Mouse (Mus musculus): ENCODE results near the gene Mettl13. TPM values are rescaled to one million over a fixed set of nuclear protein-coding genes. Genes with fewer than 3 reads are reported as not detected.

The Mettl13 gene
- total RNA-seq, 2 experiments from 2014 or later = 10.3 to 12.6 TPM

- DNase-seq (ENCODE audit: extremely low spot score in 1 of 2, low spot score in 2 of 2) = no peak
- Histone ChIP-seq H3K27ac (no peak overlapping the region), H3K4me3 (no peak overlapping the region)
- TF ChIP-seq CTCF (IDR thresholded peaks at IDR 0.05) = no peak
- intact Hi-C loops (cut with DNase I) = no loop called here
Measured at GRCm38 (mm10) chr1:162567351-162567750, 19.0 kb upstream of the Mettl13 start.

- no peak overlapping the region for H3K4me3 ChIP-seq
- intact Hi-C loops (cut with DNase I) = no loop called here
- no peak for TF ChIP-seq CTCF (IDR thresholded peaks at IDR 0.05)
Measured at GRCm38 (mm10) chr1:162564992-162565391, 16.6 kb upstream of the Mettl13 start.

GRCm38 (mm10) chr1:162563236-162563635 lies 14.9 kb upstream of the Mettl13 start:
- no peak overlapping the region for H3K27ac ChIP-seq
- no peak for TF ChIP-seq CTCF (IDR thresholded peaks at IDR 0.05)
- DNase-seq (ENCODE audit: extremely low spot score in 1 of 2, low spot score in 2 of 2) = no peak
- intact Hi-C loops (cut with DNase I) = no loop called here
- H3K4me3 ChIP-seq = no peak overlapping the region

More at GRCm38 (mm10) chr1:162564992-162565391, 16.6 kb upstream of the Mettl13 start:
- H3K27ac ChIP-seq = no peak overlapping the region
- no peak for DNase-seq (ENCODE audit: extremely low spot score in 1 of 2, low spot score in 2 of 2)

GRCm38 (mm10) chr1:162554193-162554592 lies 5.8 kb upstream of the Mettl13 start:
- TF ChIP-seq CTCF (IDR thresholded peaks at IDR 0.05) = no peak
- Histone ChIP-seq H3K27ac (no peak overlapping the region), H3K4me3 (no peak overlapping the region)
- no peak for DNase-seq (ENCODE audit: extremely low spot score in 1 of 2, low spot score in 2 of 2)
- intact Hi-C loops (cut with DNase I) = no loop called here

GRCm38 (mm10) chr1:162552956-162553355 lies 4.6 kb upstream of the Mettl13 start:
- no peak overlapping the region for H3K27ac ChIP-seq
- no peak overlapping the region for H3K4me3 ChIP-seq
- TF ChIP-seq CTCF (IDR thresholded peaks at IDR 0.05) = no peak
- intact Hi-C loops (cut with DNase I) = no loop called here
- no peak for DNase-seq (ENCODE audit: extremely low spot score in 1 of 2, low spot score in 2 of 2)

GRCm38 (mm10) chr1:162549615-162550283 lies 1.4 kb upstream of the Mettl13 start:
- DNase-seq (ENCODE audit: extremely low spot score in 1 of 2, low spot score in 2 of 2) = no peak
- Histone ChIP-seq H3K27ac (no peak overlapping the region), H3K4me3 (no peak overlapping the region)
- peak; percentile 79 for TF ChIP-seq CTCF (IDR thresholded peaks at IDR 0.05)
- intact Hi-C loops (cut with DNase I) = loop anchor here (1.0 to 10.0 kb wide), 3 partner anchors 116 to 1698 kb away; partner anchors contain the start of genes 4930558K02Rik and Slc19a2

- TF ChIP-seq CTCF (IDR thresholded peaks at IDR 0.05) = no peak
- Histone ChIP-seq H3K4me3 (peak overlapping the region; percentile 87), H3K27ac (peak overlapping the region; percentile 75)
- intact Hi-C loops (cut with DNase I) = loop anchor here (1.0 to 10.0 kb wide), 3 partner anchors 21 to 1698 kb away; partner anchors contain the start of genes 4930558K02Rik, Slc19a2 and Vamp4
- DNase-seq (ENCODE audit: extremely low spot score in 1 of 2, low spot score in 2 of 2) = no peak
Measured at GRCm38 (mm10) chr1:162548917-162549613, 714 bp upstream of the Mettl13 start.

GRCm38 (mm10) chr1:162547607-162548006 lies 744 bp downstream of the Mettl13 start:
- Histone ChIP-seq H3K27ac (no peak overlapping the region), H3K4me3 (peak overlapping the region; percentile 87)
- DNase-seq (ENCODE audit: extremely low spot score in 1 of 2, low spot score in 2 of 2) = no peak
- no peak for TF ChIP-seq CTCF (IDR thresholded peaks at IDR 0.05)
- intact Hi-C loops (cut with DNase I) = loop anchor here (1.0 to 10.0 kb wide), 3 partner anchors 23 to 1700 kb away; partner anchors contain the start of genes 4930558K02Rik, Slc19a2 and Vamp4

- no peak overlapping the region for H3K27ac ChIP-seq
- no peak overlapping the region for H3K4me3 ChIP-seq
- intact Hi-C loops (cut with DNase I) = loop anchor here (10.0 kb wide), 1 partner anchor 568 kb away; the partner anchor contains the start of gene 4930558K02Rik
- TF ChIP-seq CTCF (IDR thresholded peaks at IDR 0.05) = no peak
- DNase-seq (ENCODE audit: extremely low spot score in 1 of 2, low spot score in 2 of 2) = no peak
Measured at GRCm38 (mm10) chr1:162543231-162543630, 5.1 kb downstream of the Mettl13 start.

- Histone ChIP-seq H3K27ac (no peak overlapping the region), H3K4me3 (no peak overlapping the region)
- no peak for TF ChIP-seq CTCF (IDR thresholded peaks at IDR 0.05)
- DNase-seq (ENCODE audit: extremely low spot score in 1 of 2, low spot score in 2 of 2) = no peak
- intact Hi-C loops (cut with DNase I) = loop anchor here (5.0 kb wide), 2 partner anchors 57 to 157 kb away; partner anchors contain the start of gene Dnm3
Measured at GRCm38 (mm10) chr1:162533766-162534560, 14.4 kb downstream of the Mettl13 start.

- no peak for DNase-seq (ENCODE audit: extremely low spot score in 1 of 2, low spot score in 2 of 2)
- intact Hi-C loops (cut with DNase I) = loop anchor here (1.0 to 5.0 kb wide), 3 partner anchors 55 to 174 kb away; partner anchors contain the start of gene Dnm3
- no peak for TF ChIP-seq CTCF (IDR thresholded peaks at IDR 0.05)
- Histone ChIP-seq H3K27ac (no peak overlapping the region), H3K4me3 (no peak overlapping the region)
Measured at GRCm38 (mm10) chr1:162532330-162532729, 16.0 kb downstream of the Mettl13 start.

All from left cerebral cortex, adult 2 months (tissue).